Mouse (Mus musculus) limb, embryonic 15.5 days (tissue): Measurements from ENCODE around the gene Map1lc3b. TPM values are rescaled to one million over a fixed set of nuclear protein-coding genes. Genes with fewer than 3 reads are reported as not detected.

Experiments used
- ATAC-seq: fragments of 200-750 bp; cut with Nextera tagmentation; 2 replicates; pipeline ENCODE4 v1.8.0; 2017; ENCODE audit warnings: low read depth, moderate TSS enrichment; ENCODE audit not compliant: insufficient number of reproducible peaks, low FRiP score, low TSS enrichment
- H3K27ac ChIP-seq: fragments of 300-500 bp; sonication (generic); 2 replicates; pipeline ENCODE4 v1.5.1; 2015; ENCODE audit warnings: moderate library complexity, mild to moderate bottlenecking, inconsistent platforms
- H3K27me3 ChIP-seq: fragments of 300-500 bp; sonication (generic); 2 replicates; pipeline ENCODE4 v1.6.1; 2015; ENCODE audit warnings: inconsistent platforms
- H3K36me3 ChIP-seq: fragments of 300-500 bp; sonication (generic); 2 replicates; pipeline ENCODE4 v1.6.1; 2015; ENCODE audit warnings: inconsistent platforms
- H3K4me1 ChIP-seq: fragments of 300-500 bp; sonication (generic); 2 replicates; pipeline ENCODE4 v1.6.1; 2015; ENCODE audit warnings: inconsistent platforms
- H3K4me2 ChIP-seq: fragments of 300-500 bp; sonication (generic); 2 replicates; pipeline ENCODE4 v1.6.1; 2015; ENCODE audit warnings: mild to moderate bottlenecking, inconsistent platforms
- H3K4me3 ChIP-seq: fragments of 300-500 bp; sonication (generic); 2 replicates; pipeline ENCODE4 v1.5.1; 2015; ENCODE audit warnings: mild to moderate bottlenecking, inconsistent platforms
- H3K9ac ChIP-seq: fragments of 300-500 bp; sonication (generic); 2 replicates; pipeline ENCODE4 v1.6.1; 2015; ENCODE audit warnings: inconsistent platforms
- H3K9me3 ChIP-seq: fragments of 300-500 bp; sonication (generic); 2 replicates; pipeline ENCODE4 v1.6.1; 2016; ENCODE audit warnings: inconsistent platforms
- WGBS: fragments of 180-500 bp; shearing (Covaris S2); methylation state at CpG from one replicate; pipeline ENCODE4 v1.1.7; 2015; 5-methylcytosine and 5-hydroxymethylcytosine counted together
- polyA plus RNA-seq: library from polyadenylated mRNA; unstranded; fragments of >200 nt; fragmentation: Nextera tagmentation; extraction: Ambion mirVana; gene quantifications from 2 replicates; pipeline ENCODE4 v1.2.1, GENCODE M21; 2015

The Map1lc3b gene
- polyA plus RNA-seq, 1 experiment from 2014 or later = 182 TPM

DNA sequence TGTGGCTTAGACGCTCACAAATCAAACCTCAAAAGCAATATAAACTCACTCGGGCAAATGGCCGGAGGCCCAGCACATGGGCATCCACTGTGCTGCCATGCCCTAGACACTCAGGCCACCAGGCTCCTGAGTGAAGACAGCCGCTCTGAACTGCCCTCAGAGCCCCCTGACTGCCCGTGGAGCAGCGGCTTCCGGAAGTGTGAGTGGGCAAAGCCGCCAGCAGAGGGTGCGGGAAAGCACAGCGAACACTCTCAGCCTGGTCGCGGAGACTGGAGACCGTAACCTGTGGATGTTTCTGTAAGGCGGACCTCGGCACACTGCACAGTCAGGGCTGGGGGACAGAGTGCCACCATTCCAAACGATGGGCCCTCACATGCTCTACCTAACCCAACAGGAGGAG is 31.6 kb upstream of the Map1lc3b start:
- H3K4me1 ChIP-seq = no peaks in the 10 kb centered on the region
- no peak overlapping the region for H3K9ac ChIP-seq
- WGBS = 84% methylated on average over 16 of the region's 16 CpGs
- no peak overlapping the region for H3K4me3 ChIP-seq
- ATAC-seq = no peak
- no peaks in the 10 kb centered on the region for H3K9me3 ChIP-seq
- H3K36me3 ChIP-seq = peaks cover 57% of the 10 kb centered on the region
- no peak overlapping the region for H3K4me2 ChIP-seq
- H3K27ac ChIP-seq = no peak overlapping the region
- H3K27me3 ChIP-seq = no peaks in the 10 kb centered on the region

GRCm38 (mm10) chr8:121559801-121560200 is 30.4 kb upstream of the Map1lc3b start:
- H3K27ac ChIP-seq = no peak overlapping the region
- H3K4me3 ChIP-seq = no peak overlapping the region
- H3K9me3 ChIP-seq = no peaks in the 10 kb centered on the region
- 94% methylated on average over 12 of the region's 12 CpGs for WGBS
- peaks cover 48% of the 10 kb centered on the region for H3K36me3 ChIP-seq
- no peaks in the 10 kb centered on the region for H3K27me3 ChIP-seq
- no peak overlapping the region for H3K9ac ChIP-seq
- H3K4me2 ChIP-seq = no peak overlapping the region
- no peak for ATAC-seq
- no peaks in the 10 kb centered on the region for H3K4me1 ChIP-seq

GRCm38 (mm10) chr8:121560432-121561100 is 29.6 kb upstream of the Map1lc3b start:
- Histone ChIP-seq H3K27ac (no peak overlapping the region), H3K4me3 (no peak overlapping the region), H3K4me2 (no peak overlapping the region), H3K27me3 (no peaks in the 10 kb centered on the region), H3K4me1 (no peaks in the 10 kb centered on the region), H3K9ac (no peak overlapping the region), H3K9me3 (no peaks in the 10 kb centered on the region), H3K36me3 (peaks cover 43% of the 10 kb centered on the region)
- 89% methylated on average over 7 of the region's 7 CpGs for WGBS
- no peak for ATAC-seq

DNA sequence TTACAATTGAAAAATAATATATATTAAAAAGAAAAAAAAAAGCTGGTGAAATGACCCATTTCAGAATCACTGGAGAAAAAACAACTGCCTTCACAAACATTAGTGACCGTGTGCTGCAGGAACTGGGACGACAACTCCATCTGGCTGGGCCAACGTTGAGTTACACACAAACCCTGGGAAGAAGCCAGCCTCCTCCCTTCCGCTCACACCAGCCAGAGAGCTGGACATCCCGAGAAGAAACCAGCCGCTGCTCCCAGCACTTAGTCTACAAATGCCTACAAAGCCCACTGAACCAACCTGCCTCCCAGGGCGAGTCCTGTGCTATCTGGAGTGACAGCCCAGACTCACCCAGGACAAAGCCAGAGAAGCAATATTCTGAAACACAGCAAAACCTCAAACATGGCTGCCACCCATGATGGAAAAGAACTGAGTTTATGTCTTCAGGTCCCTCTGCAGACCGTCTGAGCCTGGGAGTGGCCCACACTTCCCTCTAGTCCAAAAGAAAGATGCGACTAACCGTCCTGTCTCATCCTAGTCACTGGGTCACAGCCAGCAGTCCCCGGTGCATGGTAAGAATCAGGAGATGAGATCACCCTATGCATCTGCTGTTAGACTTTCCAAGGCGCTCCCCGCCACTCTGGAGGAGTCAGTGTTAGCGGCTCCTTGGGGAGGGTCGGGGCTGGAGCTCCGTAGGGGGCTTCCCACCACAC is 28.4 kb upstream of the Map1lc3b start:
- 80% methylated on average over 16 of the region's 16 CpGs for WGBS
- 0 out of 2 replicates have a peak overlapping the region, but pooled peaks have one; percentile 0 for H3K9ac ChIP-seq
- no peak; the same call in 1 of the 2 replicates for ATAC-seq
- H3K36me3 ChIP-seq = peaks cover 39% of the 10 kb centered on the region
- H3K27ac ChIP-seq = no peak overlapping the region
- H3K4me3 ChIP-seq = no peak overlapping the region
- no peaks in the 10 kb centered on the region for H3K9me3 ChIP-seq
- no peaks in the 10 kb centered on the region for H3K27me3 ChIP-seq
- no peak overlapping the region for H3K4me2 ChIP-seq
- no peaks in the 10 kb centered on the region for H3K4me1 ChIP-seq

DNA sequence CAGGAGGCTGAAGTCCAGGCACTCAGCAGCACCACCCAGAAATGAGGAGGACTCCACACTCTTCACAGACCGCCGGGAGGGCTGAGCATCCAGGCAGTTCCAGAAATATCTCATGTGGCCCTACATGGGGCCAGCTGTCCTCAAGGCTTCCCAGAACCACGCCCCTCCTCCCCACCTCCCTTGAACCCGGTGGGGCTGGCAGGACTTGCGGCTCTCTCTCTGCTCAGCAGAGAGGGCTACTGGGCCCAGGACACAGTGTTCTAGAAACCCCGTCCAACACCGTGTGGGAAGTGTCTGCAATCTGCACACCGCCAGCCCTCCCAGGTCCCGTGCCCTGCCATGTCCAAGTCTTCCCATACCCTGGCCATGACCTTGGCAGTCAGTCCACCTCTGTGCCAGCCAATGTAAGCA is 27.2 kb upstream of the Map1lc3b start:
- Histone ChIP-seq H3K4me3 (no peak overlapping the region), H3K4me2 (no peak overlapping the region), H3K27ac (0 out of 2 replicates have a peak overlapping the region, but pooled peaks have one; percentile 27), H3K9ac (no peak overlapping the region), H3K4me1 (no peaks in the 10 kb centered on the region), H3K36me3 (peaks cover 34% of the 10 kb centered on the region), H3K27me3 (no peaks in the 10 kb centered on the region), H3K9me3 (no peaks in the 10 kb centered on the region)
- ATAC-seq = no peak
- 80% methylated on average over 9 of the region's 9 CpGs for WGBS

DNA sequence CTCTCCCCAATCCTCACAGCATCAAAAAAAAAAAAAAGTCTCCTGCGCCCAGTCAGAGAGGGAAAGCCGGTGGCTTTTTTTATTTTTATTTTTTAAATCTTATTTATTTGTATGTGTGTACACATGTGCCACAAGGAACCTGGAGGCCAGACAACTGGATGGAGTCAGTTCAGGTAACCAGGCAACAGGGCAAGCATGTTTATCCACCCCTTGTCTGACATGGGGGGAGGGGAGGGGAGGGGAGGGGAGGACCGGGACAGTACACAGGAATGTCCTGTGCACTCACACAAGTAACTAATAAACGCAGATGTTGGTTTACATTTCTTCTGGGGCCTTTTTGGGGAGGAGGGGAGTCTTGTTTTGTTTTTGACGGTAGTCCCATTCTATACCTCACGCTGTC is 26.5 kb upstream of the Map1lc3b start:
- no peak overlapping the region for H3K4me2 ChIP-seq
- 80% methylated on average over 6 of the region's 6 CpGs for WGBS
- H3K27me3 ChIP-seq = no peaks in the 10 kb centered on the region
- no peaks in the 10 kb centered on the region for H3K9me3 ChIP-seq
- peaks cover 27% of the 10 kb centered on the region for H3K36me3 ChIP-seq
- H3K27ac ChIP-seq = no peak overlapping the region
- H3K4me1 ChIP-seq = no peaks in the 10 kb centered on the region
- H3K9ac ChIP-seq = no peak overlapping the region
- ATAC-seq = no peak
- H3K4me3 ChIP-seq = no peak overlapping the region

DNA sequence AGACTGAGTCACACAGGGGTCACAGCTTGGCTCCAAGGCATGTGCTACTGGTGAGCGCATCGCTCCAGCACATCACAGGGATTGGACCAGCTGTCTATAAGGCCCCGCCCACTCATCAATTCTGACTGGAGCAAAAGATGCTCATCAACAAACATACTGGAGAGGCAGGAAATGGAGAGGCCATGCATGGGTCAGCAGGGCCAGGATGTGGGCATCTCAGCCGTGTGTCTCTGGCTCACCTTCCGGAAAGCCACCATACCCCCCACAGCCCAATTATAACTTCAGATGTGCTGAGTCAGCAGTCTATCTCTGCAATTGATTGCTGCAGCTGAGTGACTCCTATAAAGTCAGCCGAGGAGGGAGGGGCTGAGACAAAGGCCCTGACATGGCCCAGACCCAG is 21.8 kb upstream of the Map1lc3b start:
- no peak overlapping the region for H3K4me2 ChIP-seq
- ATAC-seq = no peak
- H3K27ac ChIP-seq = no peak overlapping the region
- H3K4me1 ChIP-seq = peaks cover 7% of the 10 kb centered on the region
- H3K9me3 ChIP-seq = no peaks in the 10 kb centered on the region
- H3K9ac ChIP-seq = no peak overlapping the region
- H3K36me3 ChIP-seq = peaks cover 12% of the 10 kb centered on the region; the same call in 1 of the 2 replicates
- H3K4me3 ChIP-seq = no peak overlapping the region
- WGBS = 68% methylated on average over 6 of the region's 6 CpGs
- H3K27me3 ChIP-seq = no peaks in the 10 kb centered on the region

DNA sequence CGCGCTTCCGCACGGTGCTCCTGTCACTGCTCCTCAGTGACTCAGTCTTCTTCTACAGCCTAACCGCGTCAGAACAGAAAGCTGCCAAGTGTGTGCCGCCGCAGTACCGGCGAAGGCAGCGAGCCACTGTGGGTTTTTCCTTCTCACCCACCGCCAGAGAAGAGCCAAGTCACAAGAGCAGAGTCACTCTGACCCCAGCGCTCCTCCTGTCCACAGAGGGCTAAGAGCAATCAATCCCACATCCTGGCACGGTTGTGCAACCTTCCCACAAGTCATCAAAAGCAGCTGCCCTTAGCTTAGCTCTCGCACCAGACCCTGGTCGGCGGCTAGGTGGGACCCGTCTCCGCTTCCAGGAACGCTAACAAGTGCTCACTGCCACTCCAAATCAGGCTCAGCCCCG is 19.8 kb upstream of the Map1lc3b start:
- Histone ChIP-seq H3K36me3 (0 out of 2 replicates have a peak, but pooled peaks cover 6% of the 10 kb centered on the region), H3K27ac (no peak overlapping the region), H3K4me2 (no peak overlapping the region), H3K27me3 (no peaks in the 10 kb centered on the region), H3K4me3 (no peak overlapping the region), H3K9ac (no peak overlapping the region), H3K4me1 (peaks cover 17% of the 10 kb centered on the region), H3K9me3 (no peaks in the 10 kb centered on the region)
- no peak for ATAC-seq
- 84% methylated on average over 21 of the region's 21 CpGs for WGBS

DNA sequence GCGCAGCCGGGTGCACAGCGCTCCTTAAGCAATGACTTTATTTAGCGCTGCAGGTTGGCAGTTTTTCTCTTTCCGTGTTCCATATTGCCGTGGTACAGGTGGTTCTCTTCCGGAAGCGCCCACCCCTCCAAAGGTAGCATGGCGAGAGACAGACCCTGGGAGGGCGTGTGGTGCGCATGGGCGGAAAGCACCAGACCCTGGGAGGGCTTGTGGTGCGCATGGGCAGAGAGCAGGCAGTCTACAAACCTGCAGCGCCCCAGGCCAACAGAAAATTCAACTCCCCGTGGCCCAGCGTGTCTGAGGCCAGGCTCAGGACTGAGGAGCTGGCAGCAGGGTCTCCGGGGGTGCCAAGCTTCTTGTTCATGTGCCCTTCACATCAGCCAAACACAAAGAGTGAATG is 19.4 kb upstream of the Map1lc3b start:
- ATAC-seq = no peak

DNA sequence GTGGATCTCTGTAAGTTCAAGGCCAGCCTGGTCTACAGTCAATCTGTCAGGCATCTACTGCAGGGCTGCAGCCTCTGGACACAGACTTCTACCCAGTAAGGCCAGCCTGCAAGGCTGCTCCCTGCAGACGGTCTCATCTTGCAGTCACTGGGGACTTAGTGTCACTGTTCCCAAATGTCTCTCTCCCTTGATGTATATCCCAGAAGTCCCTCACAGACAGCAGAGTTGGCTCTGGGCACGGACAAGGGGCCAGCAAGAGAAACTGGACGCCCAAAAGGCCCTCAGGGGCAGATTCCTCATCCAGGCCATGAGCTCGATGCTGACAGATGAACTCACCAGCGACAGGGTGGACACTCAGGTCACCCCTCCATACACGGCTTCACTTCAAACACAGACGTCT is 18.0 kb upstream of the Map1lc3b start:
- Histone ChIP-seq H3K4me3 (no peak overlapping the region), H3K9me3 (no peaks in the 10 kb centered on the region), H3K4me1 (peaks cover 35% of the 10 kb centered on the region), H3K27ac (no peak overlapping the region), H3K27me3 (no peaks in the 10 kb centered on the region), H3K9ac (no peak overlapping the region), H3K4me2 (no peak overlapping the region), H3K36me3 (0 out of 2 replicates have a peak, but pooled peaks cover 6% of the 10 kb centered on the region)
- WGBS = 76% methylated on average over 7 of the region's 7 CpGs
- no peak for ATAC-seq

More for the DNA sequence above, 19.4 kb upstream of the Map1lc3b start:
- no peaks in the 10 kb centered on the region for H3K27me3 ChIP-seq
- H3K9ac ChIP-seq = no peak overlapping the region
- 0 out of 2 replicates have a peak, but pooled peaks cover 6% of the 10 kb centered on the region for H3K36me3 ChIP-seq
- peaks cover 22% of the 10 kb centered on the region for H3K4me1 ChIP-seq
- no peak overlapping the region for H3K4me2 ChIP-seq
- WGBS = 86% methylated on average over 17 of the region's 17 CpGs
- no peaks in the 10 kb centered on the region for H3K9me3 ChIP-seq
- no peak overlapping the region for H3K4me3 ChIP-seq
- H3K27ac ChIP-seq = no peak overlapping the region

DNA sequence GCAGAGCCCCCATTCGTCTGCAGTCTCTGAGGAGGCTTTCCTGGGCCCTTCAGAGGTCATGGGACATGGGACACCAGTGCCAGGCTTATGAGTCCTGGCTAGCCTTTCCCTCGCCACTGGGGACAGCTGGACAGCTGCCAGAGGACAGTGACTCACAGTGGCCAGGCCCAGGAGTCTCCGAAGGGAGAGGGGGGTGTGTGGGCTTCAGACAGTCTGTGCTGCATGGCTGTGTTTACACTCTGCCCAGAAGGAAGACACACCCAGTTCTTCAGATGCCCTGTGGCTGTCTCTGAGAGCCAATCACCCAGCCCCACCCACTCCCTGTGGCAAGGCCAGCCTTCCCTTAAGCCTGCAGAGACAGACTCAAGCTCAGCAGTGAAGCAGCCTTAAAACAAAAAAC is 16.9 kb upstream of the Map1lc3b start:
- H3K4me1 ChIP-seq = peaks cover 42% of the 10 kb centered on the region
- no peak overlapping the region for H3K4me3 ChIP-seq
- no peaks in the 10 kb centered on the region for H3K27me3 ChIP-seq
- no peak overlapping the region for H3K9ac ChIP-seq
- 42% methylated on average over 3 of the region's 3 CpGs for WGBS
- no peak for ATAC-seq
- 0 out of 2 replicates have a peak, but pooled peaks cover 6% of the 10 kb centered on the region for H3K36me3 ChIP-seq
- H3K27ac ChIP-seq = no peak overlapping the region
- H3K4me2 ChIP-seq = no peak overlapping the region
- H3K9me3 ChIP-seq = no peaks in the 10 kb centered on the region

DNA sequence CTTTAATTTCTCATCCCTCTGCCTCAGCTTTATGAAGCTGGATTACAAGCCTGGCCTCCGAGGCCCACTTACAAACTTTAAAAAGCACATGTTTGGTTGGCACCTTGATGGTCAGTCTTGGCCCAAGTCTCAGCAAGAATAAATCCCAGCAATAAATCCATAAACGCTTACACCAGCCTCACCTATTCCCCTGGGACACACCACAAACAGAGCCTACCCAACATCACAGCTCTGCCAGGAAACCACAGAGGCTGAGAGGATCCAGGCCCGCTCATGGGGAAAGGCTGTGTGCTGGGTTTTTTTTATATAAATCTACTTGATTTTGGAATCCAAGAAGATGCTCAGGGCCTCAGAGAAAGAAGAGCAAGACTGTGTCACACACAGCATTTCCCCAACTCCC is 14.5 kb upstream of the Map1lc3b start:
- Histone ChIP-seq H3K4me1 (peaks cover 47% of the 10 kb centered on the region), H3K9me3 (no peaks in the 10 kb centered on the region), H3K27ac (no peak overlapping the region), H3K27me3 (no peaks in the 10 kb centered on the region), H3K4me3 (no peak overlapping the region), H3K36me3 (0 out of 2 replicates have a peak, but pooled peaks cover 2% of the 10 kb centered on the region), H3K9ac (no peak overlapping the region), H3K4me2 (no peak overlapping the region)
- no peak for ATAC-seq
- 45% methylated on average over 3 of the region's 3 CpGs for WGBS
